Mouse (Mus musculus) heart, embryonic 14.5 days (tissue): ENCODE results near the gene Cirbp. TPM values are rescaled to one million over a fixed set of nuclear protein-coding genes. Genes with fewer than 3 reads are reported as not detected.
A peak's percentile ranks its signal among the peaks of the same experiment; 100 is the strongest.

Experiments
- ATAC-seq: fragments of 200-750 bp; cut with Nextera tagmentation; 2 replicates; pipeline ENCODE4 v1.8.0; 2017; ENCODE audit warnings: low read depth, moderate TSS enrichment; ENCODE audit not compliant: insufficient number of reproducible peaks, insufficient read depth, low FRiP score
- H3K27ac ChIP-seq, 2 experiments: fragments of 200-500 bp in 1 of 2; fragments of 300-500 bp in 1 of 2; sonication (generic) in 1 of 2; replicated peaks in 1 of 2; 2 replicates each; pipeline ENCODE4 v1.5.1; 2012 to 2014; ENCODE audit warnings: low read depth in 2 of 2, low read length in 2 of 2, control low read depth in 1 of 2, mild to moderate bottlenecking in 1 of 2, mixed read lengths in 1 of 2; ENCODE audit not compliant: control insufficient read depth in 1 of 2, insufficient read depth in 1 of 2
- H3K27me3 ChIP-seq: fragments of 300-500 bp; sonication (generic); 2 replicates; pipeline ENCODE4 v1.6.1; 2014; ENCODE audit warnings: mild to moderate bottlenecking, low read length, control low read depth; ENCODE audit not compliant: control insufficient read depth, insufficient read depth
- H3K36me3 ChIP-seq: fragments of 300-500 bp; sonication (generic); 2 replicates; pipeline ENCODE4 v1.6.1; 2014; ENCODE audit warnings: mild to moderate bottlenecking, control low read depth, low read length, mixed read lengths; ENCODE audit not compliant: control insufficient read depth, insufficient read depth
- H3K4me1 ChIP-seq, 2 experiments: fragments of 200-500 bp in 1 of 2; fragments of 300-500 bp in 1 of 2; sonication (generic) in 1 of 2; 2 replicates each; pipeline ENCODE4 v1.6.1; 2012 to 2014; ENCODE audit warnings: low read length in 2 of 2, control low read depth in 1 of 2, mixed read lengths in 1 of 2; ENCODE audit not compliant: control insufficient read depth in 2 of 2, insufficient read depth in 2 of 2
- H3K4me2 ChIP-seq: fragments of 300-500 bp; sonication (generic); 2 replicates; pipeline ENCODE4 v1.6.1; 2014; ENCODE audit warnings: mild to moderate bottlenecking, low read length
- H3K4me3 ChIP-seq, 2 experiments: fragments of 200-500 bp in 1 of 2; fragments of 300-500 bp in 1 of 2; sonication (generic) in 1 of 2; 2 replicates each; pipeline ENCODE4 v1.5.1; 2012 to 2014; ENCODE audit warnings: low read length in 2 of 2, mild to moderate bottlenecking in 2 of 2, control low read depth in 1 of 2, low read depth in 1 of 2, moderate library complexity in 1 of 2; ENCODE audit not compliant: control insufficient read depth in 1 of 2, insufficient read depth in 1 of 2
- H3K9ac ChIP-seq: fragments of 300-500 bp; sonication (generic); 2 replicates; pipeline ENCODE4 v1.6.1; 2014; ENCODE audit warnings: mild to moderate bottlenecking, low read length
- H3K9me3 ChIP-seq: fragments of 300-500 bp; sonication (generic); 2 replicates; pipeline ENCODE4 v1.6.1; 2016; ENCODE audit warnings: low read length, control low read depth; ENCODE audit not compliant: control insufficient read depth
- WGBS: fragments of 180-500 bp; shearing (Covaris S2); extraction: QIAGEN DNeasy Blood & Tissue Kit; methylation state at CpG from one replicate; pipeline ENCODE4 v1.1.7; 2014; 5-methylcytosine and 5-hydroxymethylcytosine counted together
- polyA plus RNA-seq: library from polyadenylated mRNA; unstranded; fragments of >200 nt; fragmentation: Nextera tagmentation; extraction: Ambion mirVana; gene quantifications from 2 replicates; pipeline ENCODE4 v1.2.1, GENCODE M21; 2014

Gene Cirbp
- polyA plus RNA-seq, 1 experiment from 2014 or later, result 79.4 TPM

DNA sequence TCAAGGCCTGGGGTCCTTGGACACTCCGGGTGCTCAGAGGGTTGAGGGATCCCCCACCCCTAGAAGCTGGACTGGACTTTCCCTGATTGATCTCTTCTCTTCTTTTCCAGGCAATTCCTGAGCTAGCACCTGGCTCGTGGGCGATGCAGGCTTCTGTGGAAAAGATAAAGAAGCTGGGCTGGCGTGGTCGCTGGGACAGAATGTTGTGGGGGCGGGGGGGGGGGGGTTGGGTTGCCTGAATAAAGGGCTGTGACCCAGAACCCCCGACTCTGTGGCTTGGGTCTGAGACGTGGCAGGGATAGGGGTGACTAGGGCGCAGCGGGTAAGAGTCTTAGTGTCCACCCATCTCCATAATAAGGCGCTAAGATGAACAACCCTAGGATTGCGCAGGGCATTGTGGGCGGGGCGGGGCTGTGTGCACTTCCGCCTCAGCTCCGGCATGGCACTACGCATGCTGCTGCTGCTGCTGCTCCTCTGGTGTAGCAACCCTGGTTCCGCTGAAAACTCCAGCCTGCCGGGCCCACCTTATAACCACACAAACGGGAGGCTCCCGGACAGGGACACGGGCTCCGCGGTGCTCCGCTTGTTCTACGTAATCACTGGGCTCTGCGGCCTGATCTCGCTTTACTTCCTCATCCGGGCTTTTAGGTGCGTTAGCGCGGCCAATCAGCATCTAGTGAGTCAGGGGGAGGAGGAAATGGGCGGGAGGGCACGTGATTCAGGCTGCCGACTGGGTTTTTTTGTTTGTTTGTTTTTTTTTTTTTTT, 6.9 kb downstream of the Cirbp start, which contains the start of gene 1600002K03Rik:
1600002K03Rik (plus strand) TSS at position 418 of the 766 bp plus-strand sequence.
- Histone ChIP-seq H3K4me1 (peaks cover 10 to 33% of the 10 kb centered on the region in 2 experiments), H3K9ac (peak within 1 kb of the TSS; percentile 71), H3K9me3 (no peaks in the 10 kb centered on the region), H3K4me3 (peak within 1 kb of the TSS; percentile 60), H3K27me3 (no peaks in the 10 kb centered on the region), H3K4me2 (peak within 1 kb of the TSS; percentile 74), H3K36me3 (peaks cover 33% of the 10 kb centered on the region), H3K27ac (peak within 1 kb of the TSS; percentile 66 to 86)
- ATAC-seq, result peak; percentile 47
- 5% methylated on average over 35 of the region's 35 CpGs for WGBS

GRCm38 (mm10) chr10:80173358-80173757, 7.6 kb downstream of the Cirbp start:
- H3K4me2 ChIP-seq, result peak overlapping the region; percentile 74
- 13% methylated on average over 11 of the region's 11 CpGs for WGBS
- peaks cover 33% of the 10 kb centered on the region for H3K36me3 ChIP-seq
- H3K27me3 ChIP-seq, result no peaks in the 10 kb centered on the region
- no peak for ATAC-seq
- peak overlapping the region; percentile 71 for H3K9ac ChIP-seq
- peak overlapping the region; percentile 50 to 86 for H3K27ac ChIP-seq
- H3K4me3 ChIP-seq, result peak overlapping the region; percentile 60
- no peaks in the 10 kb centered on the region for H3K9me3 ChIP-seq
- peaks cover 17 to 39% of the 10 kb centered on the region in 2 experiments for H3K4me1 ChIP-seq

- H3K9me3 ChIP-seq, result no peaks in the 10 kb centered on the region
- WGBS, result 81% methylated on average over 10 of the region's 10 CpGs
- peaks cover 33% of the 10 kb centered on the region for H3K36me3 ChIP-seq
- no peak overlapping the region for H3K27ac ChIP-seq
- no peaks in the 10 kb centered on the region for H3K27me3 ChIP-seq
- ATAC-seq, result no peak
- no peak overlapping the region for H3K4me3 ChIP-seq
- H3K9ac ChIP-seq, result no peak overlapping the region
- H3K4me2 ChIP-seq, result no peak overlapping the region
- peaks cover 20 to 34% of the 10 kb centered on the region in 2 experiments for H3K4me1 ChIP-seq
Observed at GRCm38 (mm10) chr10:80173955-80174640, 8.3 kb downstream of the Cirbp start.

- peaks cover 21 to 28% of the 10 kb centered on the region in 2 experiments for H3K4me1 ChIP-seq
- WGBS, result 28% methylated on average over 2 of the region's 2 CpGs
- no peak overlapping the region for H3K4me2 ChIP-seq
- H3K36me3 ChIP-seq, result peaks cover 27% of the 10 kb centered on the region
- no peak overlapping the region for H3K27ac ChIP-seq
- H3K4me3 ChIP-seq, result no peak overlapping the region
- no peaks in the 10 kb centered on the region for H3K9me3 ChIP-seq
- H3K9ac ChIP-seq, result no peak overlapping the region
- no peak for ATAC-seq
- H3K27me3 ChIP-seq, result no peaks in the 10 kb centered on the region
Observed at GRCm38 (mm10) chr10:80174705-80175104, 8.9 kb downstream of the Cirbp start.

GRCm38 (mm10) chr10:80175536-80176269, 9.9 kb downstream of the Cirbp start:
- Histone ChIP-seq H3K9ac (no peak overlapping the region), H3K36me3 (peaks cover 17% of the 10 kb centered on the region), H3K9me3 (no peaks in the 10 kb centered on the region), H3K4me3 (no peak overlapping the region), H3K27ac (no peak overlapping the region), H3K4me2 (no peak overlapping the region), H3K4me1 (peaks cover 25 to 26% of the 10 kb centered on the region in 2 experiments), H3K27me3 (0 out of 2 replicates have a peak, but pooled peaks cover 3% of the 10 kb centered on the region)
- 21% methylated on average over 4 of the region's 4 CpGs for WGBS
- ATAC-seq, result no peak

GRCm38 (mm10) chr10:80176270-80176834, 10.6 kb downstream of the Cirbp start:
- no peak for ATAC-seq
- H3K4me1 ChIP-seq, result peaks cover 25 to 28% of the 10 kb centered on the region in 2 experiments
- no peaks in the 10 kb centered on the region for H3K9me3 ChIP-seq
- 0 out of 2 replicates have a peak, but pooled peaks cover 3% of the 10 kb centered on the region for H3K27me3 ChIP-seq
- 79% methylated on average over 5 of the region's 5 CpGs for WGBS
- H3K4me2 ChIP-seq, result no peak overlapping the region
- H3K36me3 ChIP-seq, result peaks cover 11% of the 10 kb centered on the region
- H3K4me3 ChIP-seq, result no peak overlapping the region
- no peak overlapping the region for H3K27ac ChIP-seq
- no peak overlapping the region for H3K9ac ChIP-seq
